ENCODE assay signal across 8 mouse cellular contexts in the genomic region with DNA sequence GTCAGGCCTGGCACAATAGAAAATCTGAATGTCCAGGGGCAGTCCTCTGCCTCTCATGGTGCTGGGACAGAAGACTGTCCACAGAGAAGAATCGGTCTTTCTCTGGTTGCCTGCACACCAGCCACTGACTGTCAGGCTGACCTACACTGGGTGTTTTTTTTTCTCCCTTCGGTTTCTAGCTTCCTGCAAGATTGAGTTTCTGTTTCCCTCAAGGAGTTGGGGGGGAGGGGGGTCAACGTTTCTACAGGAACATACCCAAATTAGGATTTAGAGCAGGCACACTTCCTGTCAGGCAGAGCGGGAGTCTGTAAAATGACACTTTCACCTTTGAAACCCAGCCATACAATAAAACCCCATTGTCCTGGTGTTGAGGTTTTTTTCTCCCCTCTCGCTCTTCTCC. TPM values are rescaled to one million over a fixed set of nuclear protein-coding genes. Genes with fewer than 3 reads are reported as not detected.
DNase-seq lines count a peak whose midpoint lies in the region; ATAC-seq and TF ChIP-seq lines count a peak whose summit lies in the region.

No protein-coding gene starts in this region.

- H3K79me2 ChIP-seq in liver, adult 2 months (ENCODE audit: control insufficient read depth, insufficient read depth, low read length), result no peaks in the 10 kb centered on the region

- H3K9ac ChIP-seq in heart, embryonic 16.5 days (ENCODE audit: low read length), result peak overlapping the region; percentile 60
- H3K9ac ChIP-seq in liver, adult 2 months (ENCODE audit: low read depth, low read length), result peak overlapping the region; percentile 23
- H3K9ac ChIP-seq in midbrain, embryonic 14.5 days (replicated peaks; ENCODE audit: low read length), result no peak overlapping the region

- H3K27me3 ChIP-seq in heart, embryonic 16.5 days (ENCODE audit: control insufficient read depth, insufficient read depth, low read length), result no peaks in the 10 kb centered on the region
- no peaks in the 10 kb centered on the region for H3K27me3 ChIP-seq in liver, adult 2 months (ENCODE audit: control insufficient read depth, insufficient read depth, low read length)
- H3K27me3 ChIP-seq in midbrain, embryonic 14.5 days (ENCODE audit: control insufficient read depth, insufficient read depth, low read length), result no peaks in the 10 kb centered on the region

- peak; percentile 32 for ATAC-seq in heart, embryonic 16.5 days (replicated peaks; ENCODE audit: extremely low read depth, insufficient read depth, low FRiP score)
- no peak for ATAC-seq in midbrain, embryonic 14.5 days (ENCODE audit: low FRiP score, low TSS enrichment)

- H3K4me3 ChIP-seq in heart, embryonic 16.5 days (ENCODE audit: low read length), result peak overlapping the region; percentile 46
- peak overlapping the region; percentile 51 for H3K4me3 ChIP-seq in liver, adult 2 months (ENCODE audit: insufficient read depth, low read depth, low read length)
- no peak overlapping the region for H3K4me3 ChIP-seq in midbrain, embryonic 14.5 days (replicated peaks; ENCODE audit: low read depth, low read length)

- H3K4me1 ChIP-seq in heart, embryonic 16.5 days (ENCODE audit: control insufficient read depth, insufficient read depth, low read length), result peaks cover 13% of the 10 kb centered on the region
- H3K4me1 ChIP-seq in liver, adult 2 months (ENCODE audit: control insufficient read depth, insufficient read depth, low read length), result no peaks in the 10 kb centered on the region
- no peaks in the 10 kb centered on the region for H3K4me1 ChIP-seq in midbrain, embryonic 14.5 days (ENCODE audit: control insufficient read depth, insufficient read depth, low read length)

- no peaks in the 10 kb centered on the region for H3K9me3 ChIP-seq in heart, embryonic 16.5 days (replicated peaks; ENCODE audit: control insufficient read depth, low read length)
- no peaks in the 10 kb centered on the region for H3K9me3 ChIP-seq in midbrain, embryonic 14.5 days (ENCODE audit: control insufficient read depth, low read length)

- peak overlapping the region; percentile 24 for H3K27ac ChIP-seq in heart, embryonic 16.5 days (ENCODE audit: low read length)
- 0 out of 2 replicates have a peak overlapping the region, but pooled peaks have one; percentile 27 for H3K27ac ChIP-seq in liver, adult 2 months (replicated peaks; ENCODE audit: insufficient read depth, low read depth, low read length)
- H3K27ac ChIP-seq in midbrain, embryonic 14.5 days (replicated peaks; ENCODE audit: low read depth, low read length), result no peak overlapping the region

- WGBS in heart, embryonic 16.5 days, result 15% methylated on average over 5 of the region's 5 CpGs
- 51% methylated on average over 5 of the region's 5 CpGs for WGBS in liver, adult 2 months
- 15% methylated on average over 5 of the region's 5 CpGs for WGBS in midbrain, embryonic 14.5 days

- TF ChIP-seq CTCF in liver, adult 2 months (IDR thresholded peaks at IDR 0.05; ENCODE audit: low read depth, low read length), result no peak

- H3K4me2 ChIP-seq in heart, embryonic 16.5 days (ENCODE audit: low read depth, low read length), result peak overlapping the region; percentile 55
- H3K4me2 ChIP-seq in midbrain, embryonic 14.5 days (ENCODE audit: low read length), result no peak overlapping the region

- DNase-seq in retina, postnatal 1 day, result peak; percentile 5
- no peak for DNase-seq in retina, embryonic 14.5 days (ENCODE audit: low spot score)
- peak; percentile 19 for DNase-seq in liver, adult 2 months (ENCODE audit: extremely low read depth, low read depth, low spot score)
- DNase-seq in skeletal muscle tissue, adult 2 months (ENCODE audit: low read depth, low spot score), result peak; percentile 11
- DNase-seq in c-Kit-positive CD71-positive TER-119-positive erythroid progenitor cells, embryonic 14.5 days (ENCODE audit: low spot score), result no peak
- no peak for DNase-seq in spleen, adult 12 weeks (ENCODE audit: low spot score)
- DNase-seq in midbrain, embryonic 14.5 days, result no peak

- H3K36me3 ChIP-seq in heart, embryonic 16.5 days (ENCODE audit: control insufficient read depth, insufficient read depth), result peaks cover 5% of the 10 kb centered on the region; the same call in 1 of the 2 replicates
- peaks cover 3% of the 10 kb centered on the region; the same call in 1 of the 2 replicates for H3K36me3 ChIP-seq in liver, adult 2 months (ENCODE audit: control insufficient read depth, insufficient read depth, low read length)
- peaks cover 13% of the 10 kb centered on the region for H3K36me3 ChIP-seq in midbrain, embryonic 14.5 days (ENCODE audit: control insufficient read depth, insufficient read depth, low read length)

- no peak for TF ChIP-seq POLR2A in liver, adult 2 months (IDR thresholded peaks at IDR 0.05; ENCODE audit: extremely low read depth, insufficient read depth, low read length)

RNA-seq across cellular contexts. Expression of a gene that starts 26.2 kb away (rescaled TPM):
- polyA plus RNA-seq in heart, embryonic 16.5 days (2015; fragmentation: Nextera tagmentation; extraction: Ambion mirVana), result 33.7 and 34.6 TPM in 2 replicates
- total RNA-seq in liver, adult 2 months (2014; rRNA removed), result 54.7 and 57.2 TPM in 2 replicates
- 16.4 and 18.0 TPM in 2 replicates for polyA plus RNA-seq in liver, adult 2 months (2012; rRNA removed)
- 21.8 TPM in 2 replicates for polyA plus RNA-seq in midbrain, embryonic 14.5 days (2014; fragmentation: Nextera tagmentation; extraction: Ambion mirVana)

RNA-seq across cellular contexts. Expression of a gene that starts 55.1 kb away (rescaled TPM):
- polyA plus RNA-seq in heart, embryonic 16.5 days (2015; fragmentation: Nextera tagmentation; extraction: Ambion mirVana), result 14.1 and 17.2 TPM in 2 replicates
- 5.6 and 8.3 TPM in 2 replicates for total RNA-seq in liver, adult 2 months (2014; rRNA removed)
- polyA plus RNA-seq in liver, adult 2 months (2012; rRNA removed), result 0.70 and 0.72 TPM in 2 replicates
- polyA plus RNA-seq in midbrain, embryonic 14.5 days (2014; fragmentation: Nextera tagmentation; extraction: Ambion mirVana), result 19.7 TPM in 2 replicates

Comparison
In these comparisons a context has a peak if more than half of its experiments do, and no peak if none do; other contexts are left out.
1. DNase-seq: peak in retina, postnatal 1 day (single experiment), liver, adult 2 months (single experiment) and skeletal muscle tissue, adult 2 months (single experiment); none in retina, embryonic 14.5 days (single experiment), c-Kit-positive CD71-positive TER-119-positive erythroid progenitor cells, embryonic 14.5 days (single experiment), spleen, adult 12 weeks (single experiment) and midbrain, embryonic 14.5 days (single experiment).